Mouse (Mus musculus) lung, postnatal 0 days (tissue): ENCODE measurements around the gene Tfcp2.

Experiments
- CTCF ChIP-seq: IDR thresholded peaks from 2 replicates; pipeline ENCODE4 v1.5.1; 2016; ENCODE audit warnings: antibody characterized with exemption, mild to moderate bottlenecking
- EP300 ChIP-seq: IDR thresholded peaks from 2 replicates; pipeline ENCODE4 v1.6.1; 2016; ENCODE audit warnings: antibody characterized with exemption, mild to moderate bottlenecking, control low read depth

DNA sequence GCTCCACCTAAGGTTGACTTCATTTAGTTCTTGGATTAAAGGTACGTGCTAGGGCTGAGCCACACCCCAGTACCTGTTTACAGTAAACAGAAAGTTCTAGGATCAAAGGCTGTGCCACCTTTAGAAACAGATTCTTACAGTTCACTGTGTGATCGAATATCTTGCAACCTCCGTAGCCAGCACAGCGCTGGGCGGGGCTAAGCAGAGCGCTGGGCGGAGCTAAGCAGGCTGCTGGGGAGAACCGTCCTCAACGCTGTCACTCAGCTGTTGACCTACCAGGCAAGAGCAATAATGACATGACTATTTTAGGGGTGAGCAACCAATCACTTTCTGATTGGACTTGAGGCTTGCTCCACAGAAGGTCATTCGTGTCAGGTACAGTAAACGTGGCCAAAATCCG lies 90.9 kb downstream of the Tfcp2 start:
- TF ChIP-seq CTCF (no peak), EP300 (no peak)
